Mouse (Mus musculus) heart, adult 2 months (tissue): Measurements from ENCODE around the gene Methig1.

Experiments used
- CTCF ChIP-seq: fragments of 200-600 bp; IDR thresholded peaks from 2 replicates; pipeline ENCODE4 v1.8.1; 2022; ENCODE audit warnings: antibody characterized with exemption, mild to moderate bottlenecking, moderate library complexity
- EP300 ChIP-seq: fragments of 200-500 bp; IDR thresholded peaks from 2 replicates; pipeline ENCODE4 v1.6.1; 2011; ENCODE audit warnings: low read depth, low read length, control low read depth; ENCODE audit not compliant: insufficient read depth
- POLR2A ChIP-seq: fragments of 200-500 bp; IDR thresholded peaks from 2 replicates; pipeline ENCODE4 v1.6.1; 2011; ENCODE audit warnings: mild to moderate bottlenecking, low read depth, low read length, control low read depth; ENCODE audit not compliant: insufficient read depth

- TF ChIP-seq CTCF (no peak), EP300 (no peak), POLR2A (no peak)
These were observed 14.2 kb downstream of the Methig1 start for GRCm38 (mm10) chr15:100367119-100367518.
